Mouse (Mus musculus): Measurements from ENCODE around the gene Syt8.

GRCm38 (mm10) chr7:142442908-142443420 is 8.3 kb downstream of the Syt8 start:
- TF ChIP-seq CTCF (IDR thresholded peaks at IDR 0.05; ENCODE audit: control insufficient read depth, insufficient read depth, low read length) = no peak
- no peak for TF ChIP-seq POLR2A (IDR thresholded peaks at IDR 0.05; ENCODE audit: borderline replicate concordance, control insufficient read depth, low read depth, low read length)
